Mouse (Mus musculus) E14TG2a.4 (cell line): ENCODE measurements at regions not wholly inside any gene's neighbourhood (a gene's known extent, or its start where the extent isn't known, plus 50 kb on each side); places are given as distances from the start of the nearest gene placed in this dataset.

Experiments
- CTCF ChIP-seq: conservative IDR thresholded peaks from 2 replicates; pipeline ENCODE4 v1.5.1; 2014; ENCODE audit warnings: low read length
- NANOG ChIP-seq: IDR thresholded peaks from 2 replicates; pipeline ENCODE4 v1.6.1; 2014; ENCODE audit warnings: borderline replicate concordance, low read length, mixed read lengths
- POU5F1 ChIP-seq: IDR thresholded peaks from 2 replicates; pipeline ENCODE4 v1.6.1; 2014; ENCODE audit warnings: low read length, borderline replicate concordance

- TF ChIP-seq CTCF (no peak), NANOG (no peak), POU5F1 (no peak)
These were observed 105.2 kb upstream of the Abca1 start for GRCm38 (mm10) chr4:53264901-53265300.
